26 mouse cellular contexts compared by ENCODE assay signal in the genomic region with DNA sequence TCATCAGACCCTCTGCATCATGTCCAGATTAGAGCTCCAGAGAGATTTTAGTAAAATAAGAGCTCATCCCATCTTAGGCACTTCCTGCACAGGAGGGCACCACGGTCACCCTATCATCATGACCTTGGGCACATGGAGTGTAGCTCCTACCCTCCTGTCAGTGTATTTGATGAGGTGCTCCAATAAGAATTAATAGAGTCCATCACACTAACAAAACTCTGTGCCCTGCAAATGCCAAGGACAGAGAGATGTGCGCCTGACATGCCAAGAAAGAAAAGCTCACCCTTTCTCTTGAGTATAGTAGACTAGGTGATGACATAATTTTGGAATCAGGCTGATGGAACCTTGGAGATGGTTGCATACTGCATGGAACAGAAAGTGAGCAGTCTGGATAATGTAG.
"Had no signal": no experiment of that assay in that cellular context is flagged by ENCODE, and none has a peak within 500 bp of the region (broad histone marks: within the 10 kb centered on the region; RNA-seq: fewer than 3 reads in every experiment).

No protein-coding gene starts in this region.

- H3K27ac ChIP-seq: heart, embryonic 10.5 days; heart, embryonic 13.5 days; heart, embryonic 15.5 days; hindbrain, embryonic 13.5 days; hindbrain, embryonic 15.5 days; hindbrain, postnatal 0 days; kidney, embryonic 15.5 days; kidney, postnatal 0 days; limb, embryonic 13.5 days; limb, embryonic 15.5 days; liver, embryonic 12.5 days; liver, embryonic 14.5 days had no signal

- DNase-seq: gastrocnemius, postnatal 14 days; gastrocnemius, postnatal 36 days; heart, adult 18-20 months; heart, postnatal 14 days; heart, postnatal 36 days; kidney, adult 11 months; kidney, adult 2 months; kidney, adult 9 months; kidney, postnatal 14 days; kidney, postnatal 36 days; layer of hippocampus, adult 9-11 months; layer of hippocampus, postnatal 36 days; left cerebral cortex, postnatal 4 days had no signal

- H3K9ac ChIP-seq: heart, embryonic 13.5 days; heart, embryonic 15.5 days; hindbrain, embryonic 13.5 days; hindbrain, embryonic 15.5 days; kidney, embryonic 15.5 days; limb, embryonic 13.5 days; limb, embryonic 15.5 days; liver, embryonic 12.5 days; liver, embryonic 14.5 days had no signal

- H3K4me3 ChIP-seq: heart, embryonic 10.5 days; heart, embryonic 13.5 days; heart, embryonic 15.5 days; hindbrain, embryonic 13.5 days; hindbrain, embryonic 15.5 days; kidney, embryonic 15.5 days; limb, embryonic 13.5 days; limb, embryonic 15.5 days; liver, embryonic 12.5 days had no signal

- H3K4me1 ChIP-seq: heart, embryonic 10.5 days; heart, embryonic 13.5 days; heart, embryonic 15.5 days; hindbrain, embryonic 13.5 days; hindbrain, embryonic 15.5 days; limb, embryonic 13.5 days; limb, embryonic 15.5 days; liver, embryonic 12.5 days had no signal

- H3K9me3 ChIP-seq: heart, embryonic 10.5 days; heart, embryonic 13.5 days; heart, embryonic 15.5 days; hindbrain, embryonic 13.5 days; hindbrain, embryonic 15.5 days; kidney, embryonic 15.5 days; limb, embryonic 13.5 days; limb, embryonic 15.5 days; liver, embryonic 12.5 days had no signal

- ATAC-seq: hindbrain, postnatal 0 days; intestine, embryonic 16.5 days; liver, embryonic 12.5 days had no signal

- H3K27me3 ChIP-seq: heart, embryonic 13.5 days; heart, embryonic 15.5 days; hindbrain, embryonic 13.5 days; hindbrain, embryonic 15.5 days; kidney, embryonic 15.5 days; limb, embryonic 13.5 days; limb, embryonic 15.5 days; liver, embryonic 12.5 days had no signal

- H3K36me3 ChIP-seq: heart, embryonic 10.5 days; heart, embryonic 13.5 days; heart, embryonic 15.5 days; hindbrain, embryonic 13.5 days; hindbrain, embryonic 15.5 days; kidney, embryonic 15.5 days; limb, embryonic 13.5 days; limb, embryonic 15.5 days; liver, embryonic 12.5 days had no signal

- H3K4me2 ChIP-seq: heart, embryonic 13.5 days; heart, embryonic 15.5 days; hindbrain, embryonic 13.5 days; hindbrain, embryonic 15.5 days; kidney, embryonic 15.5 days; limb, embryonic 13.5 days; limb, embryonic 15.5 days; liver, embryonic 12.5 days had no signal
